Mouse (Mus musculus): Measurements from ENCODE around the gene Tango6.

Gene Tango6

DNA sequence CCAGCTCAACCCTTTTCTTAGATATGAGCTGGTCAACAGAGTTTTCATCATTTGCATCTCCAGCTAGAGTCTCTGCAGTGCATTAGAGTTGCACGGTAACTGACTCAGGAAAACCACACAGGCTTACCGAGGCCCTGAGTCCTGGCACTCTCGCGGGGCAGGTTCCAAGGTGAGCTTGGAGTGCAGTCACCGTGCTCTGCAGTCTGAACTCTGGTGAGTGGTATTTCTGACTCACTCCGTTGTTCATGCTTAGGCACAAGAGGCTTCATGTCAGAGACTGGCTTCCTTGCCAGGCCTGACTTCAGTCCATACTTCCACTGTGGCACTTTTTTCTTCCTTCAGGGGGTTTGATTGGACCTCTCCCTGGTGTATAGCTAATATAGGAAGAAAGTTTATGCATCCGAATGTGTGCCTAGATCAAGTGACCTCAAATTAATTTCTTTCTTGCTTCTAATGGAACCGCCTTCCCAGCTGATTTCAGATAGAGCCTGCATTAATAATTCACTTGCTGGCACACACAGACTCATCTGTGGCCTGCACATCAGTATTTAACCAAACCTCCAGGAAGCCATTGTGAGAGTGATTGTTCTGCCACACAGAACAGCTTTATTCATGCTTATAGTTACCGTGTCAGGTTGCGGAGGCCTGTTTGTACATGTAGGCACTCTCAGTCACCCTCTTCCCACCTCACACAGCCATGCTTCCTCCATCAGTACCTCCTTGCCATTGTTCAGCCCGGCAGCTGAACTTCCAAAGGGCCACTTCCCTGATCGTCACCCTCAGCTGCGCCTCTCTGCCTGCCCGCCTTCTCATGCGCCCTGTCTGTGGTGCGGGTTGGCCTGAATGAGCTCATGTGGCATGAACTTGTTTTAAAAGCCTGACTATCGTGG lies 136.0 kb downstream of the Tango6 start:
- no peak for DNase-seq

DNA sequence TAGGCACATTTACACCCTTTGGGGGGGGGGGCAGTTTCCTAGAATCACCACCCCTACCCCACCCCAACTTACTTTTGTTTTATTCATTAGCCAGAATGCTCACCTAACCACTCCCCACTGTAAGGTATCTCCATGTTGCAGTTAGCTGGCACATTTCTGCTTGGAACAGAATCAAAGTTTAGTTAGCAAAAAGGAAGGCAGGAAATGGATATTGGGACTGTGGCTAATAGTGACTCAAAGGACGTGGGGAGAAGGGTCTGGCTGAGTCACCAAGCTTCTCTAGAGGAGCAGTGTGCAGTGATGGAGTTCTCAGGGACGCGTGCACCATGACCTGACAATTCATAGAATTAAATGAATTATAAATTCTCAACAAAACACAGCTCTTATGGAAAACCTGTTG lies 136.7 kb downstream of the Tango6 start:
- DNase-seq = no peak

DNA sequence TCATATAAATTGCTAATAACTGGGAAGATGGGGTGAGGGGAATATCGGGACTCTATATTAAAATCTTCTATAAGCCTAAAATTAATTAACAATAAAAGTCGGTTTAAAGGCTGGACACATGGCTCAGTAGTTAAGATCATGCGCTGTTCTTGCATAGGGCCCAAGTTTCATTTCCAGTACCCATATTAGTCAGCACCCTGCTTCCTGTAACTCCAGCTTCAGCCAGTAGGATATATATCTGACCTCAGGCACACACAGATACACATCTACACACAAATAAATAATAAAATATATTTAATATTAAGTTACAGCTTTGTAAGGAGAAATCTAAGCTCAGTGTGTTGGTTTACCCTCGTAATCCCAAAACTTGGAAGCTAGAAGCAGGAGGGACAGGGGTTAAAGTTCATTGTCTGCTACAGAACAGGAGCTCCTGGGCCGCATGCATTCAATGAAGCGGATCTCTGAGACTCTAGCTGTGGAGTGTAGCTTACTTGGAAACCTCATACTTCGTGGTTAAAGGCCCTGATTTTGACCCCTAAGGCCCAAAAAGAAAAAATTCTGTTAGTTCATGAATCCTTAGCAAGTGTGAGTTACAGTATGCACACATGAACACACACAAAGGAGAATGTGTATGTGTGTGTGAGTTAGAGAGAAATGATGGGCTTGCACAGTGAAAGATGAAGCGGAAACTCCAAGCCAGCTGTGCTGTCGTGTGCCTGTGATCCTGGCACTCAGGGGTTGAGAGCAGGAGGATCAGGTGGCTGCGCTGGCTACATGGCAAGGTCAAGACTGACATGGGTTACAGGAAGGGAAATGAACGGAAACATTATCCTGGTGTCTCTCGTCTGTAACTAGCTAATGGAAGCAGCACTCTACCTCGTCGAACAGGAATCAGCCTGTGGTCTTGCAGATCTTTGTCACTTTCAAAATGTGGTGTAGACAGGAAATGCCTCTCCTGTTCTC lies 138.0 kb downstream of the Tango6 start:
- DNase-seq = no peak

DNA sequence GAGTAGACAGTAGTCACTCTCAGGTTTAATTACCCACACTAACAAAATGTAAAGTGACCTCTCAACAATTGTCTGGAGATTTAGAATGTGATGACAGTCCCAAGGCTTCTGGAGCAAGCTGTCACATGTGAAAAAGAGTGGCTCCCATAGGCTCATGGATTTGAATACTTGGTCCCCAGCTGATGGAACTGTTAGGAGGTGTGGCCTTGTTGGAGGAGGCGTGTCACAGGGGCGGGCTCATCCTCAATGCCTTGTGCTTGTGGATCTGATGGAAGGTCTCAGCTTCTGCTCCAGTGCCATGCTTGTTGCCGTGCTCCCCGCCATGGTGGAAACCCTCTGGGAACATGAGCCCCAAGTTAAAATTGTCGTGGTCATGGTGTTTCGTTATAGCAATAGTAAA lies 146.1 kb downstream of the Tango6 start:
- no peak for DNase-seq

DNA sequence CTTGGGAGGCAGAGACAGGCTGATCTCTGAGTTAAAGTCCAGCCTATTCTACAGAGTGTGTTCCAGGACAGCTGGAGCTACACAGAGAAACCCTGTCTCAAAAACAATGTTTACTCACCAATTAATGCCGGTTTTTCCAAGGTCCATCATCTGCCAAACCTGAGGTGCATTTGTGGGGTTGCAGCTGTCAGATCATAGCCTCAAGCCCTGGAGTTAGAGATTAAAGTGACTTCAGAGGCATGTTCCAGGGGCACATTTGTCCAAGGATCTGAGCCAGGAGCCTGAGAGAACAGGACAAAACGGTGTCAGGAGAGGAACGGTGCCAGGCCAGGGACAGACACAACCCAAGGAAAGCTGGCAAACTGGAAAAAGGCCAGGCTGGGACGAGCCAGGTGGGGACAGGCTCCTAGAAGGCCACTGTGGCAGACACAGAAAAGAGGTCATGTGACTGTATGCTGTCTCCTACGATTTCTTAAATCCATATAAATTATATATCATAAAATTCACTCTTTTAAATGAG lies 146.7 kb downstream of the Tango6 start:
- DNase-seq = no peak

DNA sequence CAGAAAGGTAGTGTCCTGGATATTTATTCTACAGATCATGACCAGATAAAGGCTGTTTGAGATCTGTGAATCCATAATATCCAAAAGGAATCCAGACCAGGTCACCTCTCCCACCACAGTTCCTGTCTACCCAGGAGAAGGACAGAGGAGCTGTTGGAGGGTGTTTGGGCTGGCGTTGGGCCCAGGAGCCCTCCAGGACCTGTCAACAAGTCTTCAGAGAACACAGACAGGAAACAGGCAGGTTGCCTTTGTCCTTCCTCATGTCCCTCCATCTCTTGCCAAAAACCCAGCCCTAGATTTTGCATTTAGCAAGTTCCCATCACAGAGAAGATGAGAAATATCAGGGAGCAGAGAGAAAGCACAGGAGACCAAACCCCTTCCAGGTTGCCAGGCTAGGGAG lies 152.0 kb downstream of the Tango6 start:
- DNase-seq = no peak

DNA sequence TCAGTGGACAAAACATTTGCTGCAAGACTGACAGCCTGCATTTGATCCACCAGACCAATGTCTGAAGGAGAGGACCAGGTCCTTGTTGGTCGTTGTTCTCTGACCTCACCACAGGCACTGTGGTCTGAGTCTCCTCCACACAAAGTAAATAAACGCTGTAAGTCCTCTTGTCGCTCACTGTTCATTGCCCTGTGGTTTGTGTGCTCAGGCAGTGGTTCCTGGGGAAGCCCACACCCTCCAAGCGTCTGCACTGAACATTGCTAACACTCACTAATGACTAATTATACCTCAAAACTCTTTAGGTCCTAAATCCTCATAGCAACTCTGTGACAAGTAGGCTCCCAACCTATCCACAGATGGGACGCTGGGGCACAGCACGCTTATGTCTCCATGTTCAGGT lies 153.7 kb downstream of the Tango6 start:
- DNase-seq = no peak

DNA sequence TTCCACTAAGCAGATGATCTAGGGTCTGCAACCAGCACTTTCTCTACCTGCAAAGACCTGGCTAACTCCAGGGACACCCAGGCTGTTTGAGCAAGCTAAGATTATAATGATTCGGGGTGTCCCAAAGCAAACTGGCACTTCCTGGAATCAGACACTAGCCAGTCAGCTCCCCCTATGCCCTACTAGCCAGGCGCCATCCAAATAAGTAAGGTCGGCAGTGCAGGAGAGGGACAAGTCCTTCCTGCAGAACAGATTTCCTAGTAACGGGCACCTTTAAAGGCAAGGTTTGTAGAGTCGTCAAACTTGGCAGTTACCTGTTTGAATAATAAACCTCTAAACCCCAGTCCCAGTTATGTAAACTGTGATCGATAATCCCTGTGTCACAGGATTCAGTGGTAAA lies 155.9 kb downstream of the Tango6 start:
- DNase-seq = no peak

DNA sequence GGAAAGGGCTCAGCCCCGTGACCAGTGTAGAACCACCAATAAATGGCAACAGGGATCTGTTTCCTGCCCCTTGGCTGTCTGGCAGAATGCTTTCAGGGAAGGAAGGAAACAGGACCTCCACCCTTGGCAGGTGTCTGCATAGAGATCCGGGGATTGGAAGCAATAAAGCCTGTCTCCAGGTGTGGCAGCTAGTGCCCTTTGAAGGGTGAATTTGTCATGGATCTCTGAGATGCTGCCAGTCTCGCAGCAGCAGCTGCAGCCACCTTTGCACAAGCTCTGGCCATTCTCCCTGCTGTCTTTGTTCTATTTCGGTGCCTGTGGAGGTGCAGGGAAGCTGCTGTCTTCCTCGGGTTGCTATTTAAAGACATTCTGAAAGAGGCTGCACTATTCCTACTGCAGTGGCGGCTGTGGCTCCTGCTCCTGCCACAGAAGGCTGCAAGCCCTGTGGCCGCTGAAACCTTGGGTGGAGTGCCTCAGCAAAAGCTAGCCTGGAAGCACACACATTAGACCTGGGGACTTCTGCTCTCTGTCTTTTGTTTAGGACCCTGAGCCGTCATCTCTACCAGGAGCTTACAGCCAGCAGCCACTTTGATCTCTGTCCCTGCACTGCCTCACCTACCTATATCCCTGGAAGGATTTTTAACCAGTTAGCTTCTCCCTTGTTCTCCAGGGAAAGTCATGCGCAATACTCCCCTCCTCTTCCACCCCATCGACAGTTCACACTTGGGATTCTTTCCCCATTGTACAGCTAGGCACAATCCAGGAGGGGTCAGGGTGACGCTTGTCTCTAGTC lies 156.5 kb downstream of the Tango6 start:
- no peak for DNase-seq

DNA sequence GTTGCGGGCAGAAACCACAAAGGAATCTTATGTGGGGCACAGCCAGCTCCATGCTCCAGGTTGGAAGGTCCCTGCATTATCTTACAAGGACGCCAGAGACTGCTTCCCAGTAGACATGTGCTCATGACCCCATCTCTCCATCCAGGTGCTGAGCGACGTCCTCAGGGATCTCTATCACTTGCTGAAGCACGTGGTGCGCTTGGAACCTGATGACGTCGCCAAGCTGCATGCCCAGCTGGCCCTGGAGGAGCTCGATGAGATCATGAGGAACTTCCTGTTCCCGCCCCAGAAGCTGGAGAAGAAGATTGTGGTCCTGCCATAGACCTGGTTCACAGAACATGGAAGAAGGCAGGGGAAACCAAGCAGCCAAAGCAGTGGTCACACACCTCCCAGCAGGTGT lies 167.2 kb downstream of the Tango6 start:
- DNase-seq = no peak

DNA sequence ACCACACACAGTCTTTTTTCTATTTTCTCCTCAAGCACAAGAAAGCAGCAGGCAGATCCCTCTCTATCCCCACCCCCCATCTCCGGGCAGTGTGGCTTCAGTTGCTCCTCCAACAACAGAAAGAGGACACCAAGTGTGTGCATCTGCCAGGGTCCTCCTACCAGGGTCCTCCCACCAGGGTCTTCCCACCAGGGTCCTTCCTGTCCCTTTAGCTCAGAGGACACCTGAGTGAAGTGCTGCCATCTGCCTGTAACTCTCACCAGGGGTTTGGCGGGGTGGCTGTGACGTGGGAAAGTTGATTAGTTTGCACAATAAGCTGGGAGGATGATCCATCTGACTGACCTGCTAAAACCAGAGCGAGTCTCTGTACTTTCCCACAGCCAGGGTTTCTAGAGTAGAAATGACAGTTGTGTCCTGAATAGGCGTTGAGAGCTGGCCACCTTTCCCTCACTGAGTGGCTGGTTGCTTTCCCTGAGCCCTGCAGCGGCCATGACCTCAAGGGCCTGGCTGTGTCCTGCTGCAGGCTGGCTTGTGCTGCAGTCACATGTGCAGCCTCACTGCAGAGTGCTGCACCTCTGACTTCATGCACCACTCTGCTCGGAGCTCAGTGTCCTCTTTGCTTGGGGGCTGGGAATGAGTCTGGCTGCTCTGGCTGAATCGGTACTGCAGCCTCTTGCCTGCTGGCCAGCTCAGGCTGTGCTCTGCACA lies 171.8 kb downstream of the Tango6 start:
- no peak for DNase-seq

DNA sequence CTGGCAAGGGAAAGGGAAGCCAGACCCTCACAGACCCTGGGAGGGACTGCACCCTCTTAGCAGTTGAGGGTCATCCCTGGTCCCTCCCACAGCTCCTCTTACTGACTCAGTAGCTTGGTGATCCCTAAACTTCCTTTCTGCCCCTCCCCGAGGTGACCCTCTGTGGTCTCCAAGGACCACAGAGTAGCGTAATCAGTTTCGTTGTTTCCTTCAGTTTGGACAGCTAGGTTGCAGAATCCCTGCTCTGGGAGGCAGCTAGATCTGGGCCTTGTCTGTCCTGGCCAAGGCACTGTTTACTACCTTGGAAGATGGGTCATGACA lies 172.3 kb downstream of the Tango6 start:
- DNase-seq = no peak

DNA sequence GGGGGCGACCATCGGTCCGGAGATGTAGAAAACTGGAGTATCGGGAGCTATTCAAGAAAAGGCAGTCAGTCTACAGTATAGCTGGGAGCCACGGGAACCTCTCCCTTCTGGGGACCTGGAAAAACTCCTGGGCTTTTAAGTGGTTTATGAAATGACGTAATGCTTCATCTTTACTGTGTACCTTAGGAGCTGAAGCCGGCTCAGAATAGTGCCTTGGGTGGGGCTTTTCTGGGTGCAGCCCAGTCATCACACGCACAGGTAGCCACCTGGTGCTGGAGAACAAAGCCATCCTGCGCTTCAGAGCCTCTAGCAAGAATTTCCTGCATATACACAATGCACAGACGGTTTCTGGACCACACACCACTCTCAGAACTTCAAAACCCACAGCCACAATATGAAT lies 180.0 kb downstream of the Tango6 start:
- no peak for DNase-seq

DNA sequence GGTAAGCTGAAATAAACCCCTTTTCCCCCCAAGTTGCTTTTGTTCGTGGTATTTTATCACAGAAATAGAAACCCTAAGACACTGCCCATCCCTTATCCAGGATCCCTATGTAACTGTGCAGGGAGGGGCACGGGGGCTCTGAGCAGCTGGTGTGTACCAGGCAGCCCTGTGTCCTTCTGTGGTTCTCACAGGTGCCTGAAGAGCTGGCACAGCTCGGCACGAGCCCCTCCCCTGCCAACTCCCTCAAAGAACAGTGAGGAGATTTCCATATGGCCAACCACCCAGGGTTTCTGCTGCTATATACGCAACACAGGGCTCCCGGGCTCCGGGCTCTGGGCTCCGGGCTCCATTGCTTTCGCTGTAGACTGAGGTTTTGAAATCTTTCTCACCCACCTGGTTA lies 182.5 kb downstream of the Tango6 start:
- DNase-seq = no peak

DNA sequence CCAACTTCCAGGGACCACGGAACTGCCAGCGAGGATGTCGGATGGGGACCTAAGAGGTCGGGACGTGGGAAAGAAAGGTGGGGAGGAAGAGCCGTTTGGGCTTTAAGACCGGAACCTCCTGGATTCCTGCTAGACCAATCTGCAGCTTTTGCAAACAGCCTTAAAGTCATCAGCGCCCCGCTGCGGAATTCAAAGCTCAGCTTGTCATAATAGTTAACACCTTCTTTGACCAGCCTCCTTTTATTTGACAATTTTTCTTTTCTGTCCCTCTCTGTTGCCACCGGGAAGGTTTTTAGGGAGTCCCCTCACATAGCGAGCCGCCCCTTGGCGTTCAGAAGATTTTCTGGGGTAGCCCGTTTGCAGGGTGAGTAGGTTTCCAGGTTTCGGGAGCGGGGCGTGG lies 187.2 kb downstream of the Tango6 start, which contains the start of gene Has3:
Gene Has3 (plus strand): TSS at position 192 of the 400 bp plus-strand sequence.
- no peak for DNase-seq

DNA sequence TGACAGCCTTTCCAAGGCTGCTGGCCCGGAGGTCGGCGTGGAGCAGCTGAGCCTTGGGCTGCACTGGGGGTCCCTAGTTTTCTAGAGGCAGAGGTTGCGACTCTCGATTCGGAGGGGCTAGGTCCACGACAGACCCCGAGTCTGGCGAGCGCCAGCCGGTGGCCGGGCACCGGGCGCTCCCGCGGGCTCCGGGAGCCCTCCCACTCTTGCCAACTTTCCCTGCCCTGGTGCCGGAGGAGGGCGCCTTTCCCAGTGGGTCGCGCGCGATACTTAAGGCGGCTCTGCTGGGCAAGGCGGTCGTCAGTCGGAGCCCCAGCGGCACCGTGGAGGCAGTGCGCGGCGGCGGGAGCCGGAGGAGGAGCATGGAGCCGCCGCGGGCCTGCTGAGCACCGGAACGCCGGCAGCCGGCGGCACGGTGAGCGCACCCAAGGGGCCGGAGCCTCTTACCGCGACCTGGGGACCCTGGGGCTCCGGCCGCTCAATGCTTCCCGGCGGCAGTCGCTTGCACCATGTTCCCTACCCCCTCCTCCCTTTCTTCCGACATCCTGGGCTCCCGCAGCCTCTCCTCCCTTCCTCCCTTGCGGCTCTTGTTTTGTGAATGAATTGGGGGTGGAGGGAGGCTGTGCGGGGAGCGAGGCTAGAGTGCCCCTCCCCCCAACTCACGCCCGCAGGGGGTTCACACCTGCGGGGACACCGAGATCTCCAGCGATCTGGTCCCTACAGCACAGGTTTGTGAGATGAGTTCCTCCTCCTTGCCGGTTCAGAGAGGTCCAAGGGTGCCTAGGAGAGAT lies 187.9 kb downstream of the Tango6 start:
- DNase-seq = peak; percentile 19 to 23

DNA sequence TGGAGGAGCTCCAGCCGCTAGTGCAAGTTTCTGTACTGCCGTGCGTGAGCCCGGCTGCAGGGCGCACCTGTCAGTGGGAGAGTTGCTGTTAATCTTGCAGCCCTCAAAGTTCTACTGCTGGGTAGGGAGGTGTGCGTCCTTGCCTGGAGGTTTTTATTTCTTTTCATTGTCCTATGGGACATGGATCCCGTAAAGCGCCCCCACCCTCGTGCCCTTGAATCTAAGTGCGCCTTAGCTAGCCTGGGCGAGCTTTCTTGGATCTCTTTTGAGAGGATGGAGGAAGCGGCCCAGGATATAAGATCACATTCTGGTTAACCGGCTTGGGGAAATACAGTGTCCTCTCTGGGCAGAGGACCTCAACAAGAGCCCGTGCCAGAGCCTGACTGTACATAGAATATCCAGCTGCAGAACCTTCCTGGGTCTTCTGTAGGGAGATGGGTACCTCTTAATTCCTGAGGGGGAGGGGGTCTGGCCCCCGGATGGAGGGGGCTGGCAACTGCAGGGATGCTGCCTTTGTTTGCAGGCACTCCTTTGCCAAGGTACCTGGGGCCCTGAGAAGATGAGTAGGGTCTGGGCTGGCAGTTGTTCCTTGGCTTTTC lies 188.6 kb downstream of the Tango6 start:
- peak; percentile 8 for DNase-seq

DNA sequence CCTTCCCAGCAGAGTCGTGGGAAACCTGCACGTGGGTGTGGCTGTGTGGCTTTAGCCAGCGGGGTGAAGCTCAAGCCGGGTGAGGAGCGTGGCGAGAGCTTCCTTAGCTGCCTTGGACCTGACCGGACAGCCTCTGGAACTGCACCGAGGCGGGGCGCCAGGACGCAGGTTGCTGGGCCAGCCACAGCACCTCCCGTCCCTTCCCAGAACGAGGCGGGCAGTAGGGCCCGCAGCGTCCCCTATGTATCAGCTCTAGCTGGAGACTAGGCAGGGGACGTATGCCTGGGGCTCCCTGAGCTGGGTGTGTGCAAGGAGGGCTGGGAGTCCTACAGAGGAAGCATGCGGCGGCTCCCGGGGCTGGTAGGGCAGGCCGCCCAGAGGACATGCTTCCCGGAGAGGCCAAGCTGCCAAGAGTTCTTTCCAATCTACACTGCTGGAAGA lies 189.1 kb downstream of the Tango6 start:
- DNase-seq = no peak

DNA sequence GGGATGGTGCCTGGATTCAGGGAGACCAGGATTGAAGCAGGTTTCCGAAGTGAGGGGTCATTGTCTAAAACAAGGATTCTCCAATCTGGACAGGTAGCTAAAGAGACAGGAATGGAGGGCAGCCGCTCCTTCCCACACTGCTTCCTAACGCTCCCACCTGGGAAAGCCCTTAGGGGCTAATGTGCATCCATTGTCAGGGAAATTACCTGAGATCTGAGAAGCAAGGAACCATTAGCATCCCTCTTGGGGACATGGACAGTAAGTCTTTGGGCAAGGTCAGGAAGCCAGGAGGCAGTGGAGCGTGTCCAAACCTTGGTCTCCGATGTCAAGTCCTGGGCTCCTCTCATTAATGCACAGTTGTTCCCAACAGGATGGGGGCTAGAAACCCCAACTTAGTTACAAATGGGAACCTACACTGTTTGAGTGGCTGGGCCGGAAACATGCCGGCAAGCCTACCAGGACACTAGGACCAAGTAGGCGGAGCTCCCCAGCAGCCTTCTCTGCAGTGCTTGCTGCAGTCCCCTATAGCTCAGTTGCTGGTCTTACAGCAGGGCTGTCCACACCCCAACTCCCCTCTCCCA lies 189.7 kb downstream of the Tango6 start:
- no peak for DNase-seq

DNA sequence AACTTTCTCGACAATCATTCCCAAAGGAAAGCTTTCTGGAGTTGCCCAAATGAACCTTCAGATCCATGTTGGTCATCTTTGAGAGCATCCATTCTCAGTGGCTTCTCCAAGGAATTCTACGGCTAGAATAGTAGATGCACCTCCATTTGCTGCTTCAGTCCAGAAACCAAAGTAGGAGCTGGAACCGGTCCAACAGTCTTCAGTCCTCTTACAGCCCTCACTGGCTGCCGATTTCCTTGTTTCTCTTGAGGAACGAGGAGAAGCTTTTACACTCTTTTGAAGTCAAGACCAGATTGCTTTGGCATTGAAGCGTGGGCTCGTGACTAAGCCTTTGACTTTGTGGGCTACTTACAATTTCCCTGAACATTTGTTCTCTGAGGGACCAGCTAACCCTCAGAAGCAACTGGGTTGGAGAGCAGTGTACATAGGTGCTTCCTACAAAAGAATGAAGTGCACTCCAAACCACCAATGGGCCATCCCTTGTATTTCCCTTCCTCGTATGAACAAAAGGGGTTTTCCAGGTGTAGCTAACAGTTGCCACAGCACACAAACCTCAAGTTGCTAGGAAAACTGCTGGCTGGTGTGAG lies 197.3 kb downstream of the Tango6 start:
- no peak for DNase-seq
